Mouse (Mus musculus): ENCODE results near the gene Mapk8. TPM values are rescaled to one million over a fixed set of nuclear protein-coding genes. Genes with fewer than 3 reads are reported as not detected.

The Mapk8 gene
- polyA plus RNA-seq, 1 experiment from 2014 or later, result 41.2 TPM

GRCm38 (mm10) chr14:33361546-33361945, 85.4 kb downstream of the Mapk8 start:
- no peak overlapping the region for H3K9ac ChIP-seq
- H3K4me2 ChIP-seq, result no peak overlapping the region
- ATAC-seq (ENCODE audit: low read depth), result no peak
- H3K9me3 ChIP-seq, result no peaks in the 10 kb centered on the region
- H3K27ac ChIP-seq (replicated peaks), result no peak overlapping the region
- H3K4me1 ChIP-seq (replicated peaks), result peaks cover 11% of the 10 kb centered on the region; the same call in 1 of the 2 replicates
- WGBS, result 76% methylated on average over 4 of the region's 4 CpGs
- no peaks in the 10 kb centered on the region for H3K36me3 ChIP-seq
- no peak overlapping the region for H3K4me3 ChIP-seq
- no peaks in the 10 kb centered on the region for H3K27me3 ChIP-seq

GRCm38 (mm10) chr14:33358891-33359290, 88.1 kb downstream of the Mapk8 start:
- Histone ChIP-seq H3K4me2 (no peak overlapping the region), H3K4me1 (replicated peaks) (peaks cover 11% of the 10 kb centered on the region; the same call in 1 of the 2 replicates), H3K9ac (no peak overlapping the region), H3K36me3 (no peaks in the 10 kb centered on the region), H3K9me3 (no peaks in the 10 kb centered on the region), H3K27ac (replicated peaks) (no peak overlapping the region), H3K4me3 (no peak overlapping the region), H3K27me3 (no peaks in the 10 kb centered on the region)
- ATAC-seq (ENCODE audit: low read depth), result no peak
- 85% methylated on average over 8 of the region's 8 CpGs for WGBS

GRCm38 (mm10) chr14:33357600-33358368, 89.2 kb downstream of the Mapk8 start:
- H3K27me3 ChIP-seq, result peaks cover 6% of the 10 kb centered on the region
- WGBS, result 63% methylated on average over 12 of the region's 12 CpGs
- no peak overlapping the region for H3K9ac ChIP-seq
- no peaks in the 10 kb centered on the region for H3K9me3 ChIP-seq
- peaks cover 8% of the 10 kb centered on the region; the same call in 1 of the 2 replicates for H3K4me1 ChIP-seq (replicated peaks)
- no peak for ATAC-seq (ENCODE audit: low read depth)
- H3K4me2 ChIP-seq, result no peak overlapping the region
- no peaks in the 10 kb centered on the region for H3K36me3 ChIP-seq
- H3K27ac ChIP-seq (replicated peaks), result no peak overlapping the region
- H3K4me3 ChIP-seq, result no peak overlapping the region

- H3K4me1 ChIP-seq (replicated peaks), result peaks cover 6% of the 10 kb centered on the region
- H3K9me3 ChIP-seq, result no peaks in the 10 kb centered on the region
- H3K4me2 ChIP-seq, result no peak overlapping the region
- H3K9ac ChIP-seq, result no peak overlapping the region
- 85% methylated on average over 5 of the region's 5 CpGs for WGBS
- no peak overlapping the region for H3K4me3 ChIP-seq
- no peaks in the 10 kb centered on the region for H3K36me3 ChIP-seq
- ATAC-seq (ENCODE audit: low read depth), result no peak
- H3K27ac ChIP-seq (replicated peaks), result no peak overlapping the region
- peaks cover 31% of the 10 kb centered on the region for H3K27me3 ChIP-seq
These were observed 91.7 kb downstream of the Mapk8 start for GRCm38 (mm10) chr14:33355276-33355675.

- Histone ChIP-seq H3K4me1 (replicated peaks) (peaks cover 6% of the 10 kb centered on the region), H3K9me3 (no peaks in the 10 kb centered on the region), H3K4me3 (no peak overlapping the region), H3K4me2 (no peak overlapping the region), H3K9ac (no peak overlapping the region), H3K27ac (replicated peaks) (no peak overlapping the region), H3K27me3 (peaks cover 50% of the 10 kb centered on the region), H3K36me3 (no peaks in the 10 kb centered on the region)
- ATAC-seq (ENCODE audit: low read depth), result no peak
- WGBS, result 88% methylated on average over 6 of the region's 6 CpGs
These were observed 94.1 kb downstream of the Mapk8 start for GRCm38 (mm10) chr14:33352890-33353289.

GRCm38 (mm10) chr14:33351984-33352722, 94.8 kb downstream of the Mapk8 start:
- no peak overlapping the region for H3K4me3 ChIP-seq
- H3K9ac ChIP-seq, result no peak overlapping the region
- no peak for ATAC-seq (ENCODE audit: low read depth)
- WGBS, result 72% methylated on average over 6 of the region's 6 CpGs
- no peak overlapping the region for H3K4me2 ChIP-seq
- H3K4me1 ChIP-seq (replicated peaks), result peaks cover 6% of the 10 kb centered on the region
- H3K27me3 ChIP-seq, result peaks cover 54% of the 10 kb centered on the region
- no peaks in the 10 kb centered on the region for H3K9me3 ChIP-seq
- H3K27ac ChIP-seq (replicated peaks), result no peak overlapping the region
- no peaks in the 10 kb centered on the region for H3K36me3 ChIP-seq

GRCm38 (mm10) chr14:33351019-33351418, 95.9 kb downstream of the Mapk8 start:
- Histone ChIP-seq H3K27me3 (peaks cover 54% of the 10 kb centered on the region), H3K9ac (peak overlapping the region; percentile 72), H3K36me3 (no peaks in the 10 kb centered on the region), H3K4me1 (replicated peaks) (peaks cover 6% of the 10 kb centered on the region), H3K27ac (replicated peaks) (no peak overlapping the region), H3K4me2 (peak overlapping the region; percentile 74), H3K4me3 (peak overlapping the region; percentile 44), H3K9me3 (no peaks in the 10 kb centered on the region)
- no peak; the same call in 1 of the 2 replicates for ATAC-seq (ENCODE audit: low read depth)
- WGBS, result under 1% methylated on average over 40 of the region's 42 CpGs

GRCm38 (mm10) chr14:33348146-33348545, 98.8 kb downstream of the Mapk8 start:
- no peak overlapping the region for H3K27ac ChIP-seq (replicated peaks)
- WGBS, result 76% methylated on average over 1 of the region's 1 CpGs
- H3K4me3 ChIP-seq, result no peak overlapping the region
- no peaks in the 10 kb centered on the region for H3K36me3 ChIP-seq
- no peak overlapping the region for H3K4me2 ChIP-seq
- H3K9me3 ChIP-seq, result no peaks in the 10 kb centered on the region
- H3K4me1 ChIP-seq (replicated peaks), result peaks cover 6% of the 10 kb centered on the region
- H3K9ac ChIP-seq, result no peak overlapping the region
- ATAC-seq (ENCODE audit: low read depth), result no peak
- peaks cover 52% of the 10 kb centered on the region for H3K27me3 ChIP-seq

- peaks cover 6% of the 10 kb centered on the region for H3K4me1 ChIP-seq (replicated peaks)
- ATAC-seq (ENCODE audit: low read depth), result no peak
- H3K9me3 ChIP-seq, result no peaks in the 10 kb centered on the region
- H3K27ac ChIP-seq (replicated peaks), result no peak overlapping the region
- no peak overlapping the region for H3K4me3 ChIP-seq
- 61% methylated on average over 4 of the region's 4 CpGs for WGBS
- H3K4me2 ChIP-seq, result no peak overlapping the region
- peaks cover 48% of the 10 kb centered on the region for H3K27me3 ChIP-seq
- no peaks in the 10 kb centered on the region for H3K36me3 ChIP-seq
- no peak overlapping the region for H3K9ac ChIP-seq
These were observed 99.2 kb downstream of the Mapk8 start for GRCm38 (mm10) chr14:33347738-33348137.

- no peak overlapping the region for H3K9ac ChIP-seq
- no peak overlapping the region for H3K4me3 ChIP-seq
- peaks cover 36% of the 10 kb centered on the region for H3K27me3 ChIP-seq
- no peak overlapping the region for H3K27ac ChIP-seq (replicated peaks)
- ATAC-seq (ENCODE audit: low read depth), result no peak
- peaks cover 6% of the 10 kb centered on the region for H3K4me1 ChIP-seq (replicated peaks)
- H3K9me3 ChIP-seq, result no peaks in the 10 kb centered on the region
- no peaks in the 10 kb centered on the region for H3K36me3 ChIP-seq
- 72% methylated on average over 6 of the region's 6 CpGs for WGBS
- no peak overlapping the region for H3K4me2 ChIP-seq
These were observed 100.4 kb downstream of the Mapk8 start for GRCm38 (mm10) chr14:33346546-33346945.

- Histone ChIP-seq H3K9ac (no peak overlapping the region), H3K9me3 (no peaks in the 10 kb centered on the region), H3K27me3 (peaks cover 4% of the 10 kb centered on the region), H3K4me3 (no peak overlapping the region), H3K27ac (replicated peaks) (no peak overlapping the region), H3K36me3 (no peaks in the 10 kb centered on the region), H3K4me1 (replicated peaks) (no peaks in the 10 kb centered on the region), H3K4me2 (no peak overlapping the region)
- WGBS, result 91% methylated on average over 14 of the region's 14 CpGs
- ATAC-seq (ENCODE audit: low read depth), result no peak
These were observed 103.7 kb downstream of the Mapk8 start for GRCm38 (mm10) chr14:33343131-33343725.

- no peak overlapping the region for H3K9ac ChIP-seq
- no peak overlapping the region for H3K4me3 ChIP-seq
- no peaks in the 10 kb centered on the region for H3K36me3 ChIP-seq
- H3K4me2 ChIP-seq, result no peak overlapping the region
- WGBS, result 75% methylated on average over 5 of the region's 5 CpGs
- peaks cover 6% of the 10 kb centered on the region; the same call in 1 of the 2 replicates for H3K4me1 ChIP-seq (replicated peaks)
- H3K27ac ChIP-seq (replicated peaks), result no peak overlapping the region
- H3K9me3 ChIP-seq, result no peaks in the 10 kb centered on the region
- no peak for ATAC-seq (ENCODE audit: low read depth)
- no peaks in the 10 kb centered on the region for H3K27me3 ChIP-seq
These were observed 108.3 kb downstream of the Mapk8 start for GRCm38 (mm10) chr14:33338684-33339083.

Data from neural tube, embryonic 13.5 days (tissue).